Mouse (Mus musculus): ENCODE data around the gene Fhdc1. TPM values are rescaled to one million over a fixed set of nuclear protein-coding genes. Genes with fewer than 3 reads are reported as not detected.

Fhdc1 gene
- polyA plus RNA-seq, 1 experiment from 2014 or later, result 2.2 TPM

- no peak overlapping the region for H3K27ac ChIP-seq (replicated peaks; ENCODE audit: low read depth, low read length)
- WGBS, result 84% methylated on average over 10 of the region's 10 CpGs
Observed at GRCm38 (mm10) chr3:84500491-84500890, 20.3 kb upstream of the Fhdc1 start.

GRCm38 (mm10) chr3:84497718-84498117 lies 17.5 kb upstream of the Fhdc1 start:
- H3K27ac ChIP-seq (replicated peaks; ENCODE audit: low read depth, low read length), result no peak overlapping the region
- no peaks in the 10 kb centered on the region for H3K4me1 ChIP-seq (ENCODE audit: control insufficient read depth, insufficient read depth, low read length)
- no peaks in the 10 kb centered on the region for H3K27me3 ChIP-seq (ENCODE audit: control insufficient read depth, insufficient read depth, low read length)
- 59% methylated on average over 11 of the region's 11 CpGs for WGBS
- no peak overlapping the region for H3K9ac ChIP-seq (ENCODE audit: low read length)
- DNase-seq (ENCODE audit: low spot score) (no peak), ATAC-seq (ENCODE audit: insufficient number of reproducible peaks, low FRiP score, low TSS enrichment, low read depth) (no peak)
- H3K36me3 ChIP-seq (ENCODE audit: control insufficient read depth, insufficient read depth, low read length), result no peaks in the 10 kb centered on the region
- H3K9me3 ChIP-seq (ENCODE audit: control insufficient read depth, low read length), result no peaks in the 10 kb centered on the region
- no peak overlapping the region for H3K4me2 ChIP-seq (ENCODE audit: low read depth, severe bottlenecking)
- H3K4me3 ChIP-seq (ENCODE audit: low read depth, low read length), result no peak overlapping the region

More at GRCm38 (mm10) chr3:84500491-84500890, 20.3 kb upstream of the Fhdc1 start:
- DNase-seq (ENCODE audit: low spot score) (no peak), ATAC-seq (ENCODE audit: insufficient number of reproducible peaks, low FRiP score, low TSS enrichment, low read depth) (no peak)
- no peaks in the 10 kb centered on the region for H3K4me1 ChIP-seq (ENCODE audit: control insufficient read depth, insufficient read depth, low read length)
- no peaks in the 10 kb centered on the region for H3K27me3 ChIP-seq (ENCODE audit: control insufficient read depth, insufficient read depth, low read length)
- H3K36me3 ChIP-seq (ENCODE audit: control insufficient read depth, insufficient read depth, low read length), result no peaks in the 10 kb centered on the region
- H3K4me3 ChIP-seq (ENCODE audit: low read depth, low read length), result no peak overlapping the region
- no peak overlapping the region for H3K4me2 ChIP-seq (ENCODE audit: low read depth, severe bottlenecking)
- no peak overlapping the region for H3K9ac ChIP-seq (ENCODE audit: low read length)
- H3K9me3 ChIP-seq (ENCODE audit: control insufficient read depth, low read length), result no peaks in the 10 kb centered on the region

GRCm38 (mm10) chr3:84492657-84493056 lies 12.4 kb upstream of the Fhdc1 start:
- H3K27ac ChIP-seq (replicated peaks; ENCODE audit: low read depth, low read length), result no peak overlapping the region
- H3K4me3 ChIP-seq (ENCODE audit: low read depth, low read length), result no peak overlapping the region
- 91% methylated on average over 8 of the region's 8 CpGs for WGBS
- DNase-seq (ENCODE audit: low spot score) (no peak), ATAC-seq (ENCODE audit: insufficient number of reproducible peaks, low FRiP score, low TSS enrichment, low read depth) (no peak)
- H3K9me3 ChIP-seq (ENCODE audit: control insufficient read depth, low read length), result no peaks in the 10 kb centered on the region
- H3K4me2 ChIP-seq (ENCODE audit: low read depth, severe bottlenecking), result no peak overlapping the region
- no peaks in the 10 kb centered on the region for H3K36me3 ChIP-seq (ENCODE audit: control insufficient read depth, insufficient read depth, low read length)
- H3K27me3 ChIP-seq (ENCODE audit: control insufficient read depth, insufficient read depth, low read length), result no peaks in the 10 kb centered on the region
- H3K4me1 ChIP-seq (ENCODE audit: control insufficient read depth, insufficient read depth, low read length), result no peaks in the 10 kb centered on the region
- no peak overlapping the region for H3K9ac ChIP-seq (ENCODE audit: low read length)

- Histone ChIP-seq H3K4me2 (ENCODE audit: low read depth, severe bottlenecking) (no peak overlapping the region), H3K27ac (replicated peaks; ENCODE audit: low read depth, low read length) (no peak overlapping the region), H3K4me3 (ENCODE audit: low read depth, low read length) (no peak overlapping the region), H3K4me1 (ENCODE audit: control insufficient read depth, insufficient read depth, low read length) (no peaks in the 10 kb centered on the region), H3K36me3 (ENCODE audit: control insufficient read depth, insufficient read depth, low read length) (no peaks in the 10 kb centered on the region), H3K27me3 (ENCODE audit: control insufficient read depth, insufficient read depth, low read length) (no peaks in the 10 kb centered on the region), H3K9ac (ENCODE audit: low read length) (no peak overlapping the region), H3K9me3 (ENCODE audit: control insufficient read depth, low read length) (no peaks in the 10 kb centered on the region)
- ATAC-seq (ENCODE audit: insufficient number of reproducible peaks, low FRiP score, low TSS enrichment, low read depth) (no peak), DNase-seq (ENCODE audit: low spot score) (no peak)
- WGBS, result 86% methylated on average over 4 of the region's 4 CpGs
Observed at GRCm38 (mm10) chr3:84492148-84492547, 11.9 kb upstream of the Fhdc1 start.

- ATAC-seq (ENCODE audit: insufficient number of reproducible peaks, low FRiP score, low TSS enrichment, low read depth), result no peak
- H3K4me1 ChIP-seq (ENCODE audit: control insufficient read depth, insufficient read depth, low read length), result no peaks in the 10 kb centered on the region
- H3K27ac ChIP-seq (replicated peaks; ENCODE audit: low read depth, low read length), result no peak overlapping the region
- H3K36me3 ChIP-seq (ENCODE audit: control insufficient read depth, insufficient read depth, low read length), result no peaks in the 10 kb centered on the region
- H3K4me2 ChIP-seq (ENCODE audit: low read depth, severe bottlenecking), result no peak overlapping the region
- no peak overlapping the region for H3K4me3 ChIP-seq (ENCODE audit: low read depth, low read length)
- WGBS, result 82% methylated on average over 6 of the region's 6 CpGs
- no peaks in the 10 kb centered on the region for H3K27me3 ChIP-seq (ENCODE audit: control insufficient read depth, insufficient read depth, low read length)
- no peak overlapping the region for H3K9ac ChIP-seq (ENCODE audit: low read length)
- H3K9me3 ChIP-seq (ENCODE audit: control insufficient read depth, low read length), result no peaks in the 10 kb centered on the region
- no peak for DNase-seq (ENCODE audit: low spot score)
Observed at GRCm38 (mm10) chr3:84488716-84489115, 8.5 kb upstream of the Fhdc1 start.

- Histone ChIP-seq H3K4me2 (ENCODE audit: low read depth, severe bottlenecking) (no peak overlapping the region), H3K27me3 (ENCODE audit: control insufficient read depth, insufficient read depth, low read length) (peaks cover 11% of the 10 kb centered on the region), H3K4me1 (ENCODE audit: control insufficient read depth, insufficient read depth, low read length) (peaks cover 5% of the 10 kb centered on the region; the same call in 1 of the 2 replicates), H3K4me3 (ENCODE audit: low read depth, low read length) (no peak overlapping the region), H3K36me3 (ENCODE audit: control insufficient read depth, insufficient read depth, low read length) (no peaks in the 10 kb centered on the region), H3K9ac (ENCODE audit: low read length) (no peak overlapping the region), H3K9me3 (ENCODE audit: control insufficient read depth, low read length) (no peaks in the 10 kb centered on the region), H3K27ac (replicated peaks; ENCODE audit: low read depth, low read length) (no peak overlapping the region)
- ATAC-seq (ENCODE audit: insufficient number of reproducible peaks, low FRiP score, low TSS enrichment, low read depth) (no peak), DNase-seq (ENCODE audit: low spot score) (no peak)
- 38% methylated on average over 3 of the region's 3 CpGs for WGBS
Observed at GRCm38 (mm10) chr3:84484891-84485290, 4.7 kb upstream of the Fhdc1 start.

- Histone ChIP-seq H3K27ac (replicated peaks; ENCODE audit: low read depth, low read length) (no peak overlapping the region), H3K4me2 (ENCODE audit: low read depth, severe bottlenecking) (no peak overlapping the region), H3K9ac (ENCODE audit: low read length) (no peak overlapping the region), H3K4me1 (ENCODE audit: control insufficient read depth, insufficient read depth, low read length) (peaks cover 7% of the 10 kb centered on the region; the same call in 1 of the 2 replicates), H3K9me3 (ENCODE audit: control insufficient read depth, low read length) (no peaks in the 10 kb centered on the region), H3K27me3 (ENCODE audit: control insufficient read depth, insufficient read depth, low read length) (peaks cover 16% of the 10 kb centered on the region), H3K4me3 (ENCODE audit: low read depth, low read length) (no peak overlapping the region), H3K36me3 (ENCODE audit: control insufficient read depth, insufficient read depth, low read length) (no peaks in the 10 kb centered on the region)
- WGBS, result 76% methylated on average over 4 of the region's 4 CpGs
- DNase-seq (ENCODE audit: low spot score) (no peak), ATAC-seq (ENCODE audit: insufficient number of reproducible peaks, low FRiP score, low TSS enrichment, low read depth) (no peak)
Observed at GRCm38 (mm10) chr3:84484333-84484732, 4.1 kb upstream of the Fhdc1 start.

- DNase-seq (ENCODE audit: low spot score), result no peak
- no peak for ATAC-seq (ENCODE audit: insufficient number of reproducible peaks, low FRiP score, low TSS enrichment, low read depth)
- Histone ChIP-seq H3K9ac (ENCODE audit: low read length) (no peak overlapping the region), H3K9me3 (ENCODE audit: control insufficient read depth, low read length) (no peaks in the 10 kb centered on the region), H3K4me3 (ENCODE audit: low read depth, low read length) (no peak overlapping the region), H3K27ac (replicated peaks; ENCODE audit: low read depth, low read length) (no peak overlapping the region), H3K4me2 (ENCODE audit: low read depth, severe bottlenecking) (no peak overlapping the region), H3K36me3 (ENCODE audit: control insufficient read depth, insufficient read depth, low read length) (no peaks in the 10 kb centered on the region), H3K27me3 (ENCODE audit: control insufficient read depth, insufficient read depth, low read length) (peaks cover 37% of the 10 kb centered on the region), H3K4me1 (ENCODE audit: control insufficient read depth, insufficient read depth, low read length) (peaks cover 10% of the 10 kb centered on the region; the same call in 1 of the 2 replicates)
- 73% methylated on average over 6 of the region's 6 CpGs for WGBS
Observed at GRCm38 (mm10) chr3:84482121-84482520, 1.9 kb upstream of the Fhdc1 start.

GRCm38 (mm10) chr3:84481104-84481503 lies 875 bp upstream of the Fhdc1 start:
- peaks cover 10% of the 10 kb centered on the region; the same call in 1 of the 2 replicates for H3K4me1 ChIP-seq (ENCODE audit: control insufficient read depth, insufficient read depth, low read length)
- H3K27ac ChIP-seq (replicated peaks; ENCODE audit: low read depth, low read length), result no peak overlapping the region
- peak; percentile 58 for DNase-seq (ENCODE audit: low spot score)
- H3K9me3 ChIP-seq (ENCODE audit: control insufficient read depth, low read length), result no peaks in the 10 kb centered on the region
- H3K27me3 ChIP-seq (ENCODE audit: control insufficient read depth, insufficient read depth, low read length), result peaks cover 37% of the 10 kb centered on the region
- 3% methylated on average over 11 of the region's 11 CpGs for WGBS
- H3K36me3 ChIP-seq (ENCODE audit: control insufficient read depth, insufficient read depth, low read length), result no peaks in the 10 kb centered on the region
- peak overlapping the region; percentile 53; the same call in 1 of the 2 replicates for H3K4me3 ChIP-seq (ENCODE audit: low read depth, low read length)
- H3K4me2 ChIP-seq (ENCODE audit: low read depth, severe bottlenecking), result peak overlapping the region; percentile 99
- 0 out of 2 replicates have a peak overlapping the region, but pooled peaks have one; percentile 3 for H3K9ac ChIP-seq (ENCODE audit: low read length)
- no peak for ATAC-seq (ENCODE audit: insufficient number of reproducible peaks, low FRiP score, low TSS enrichment, low read depth)

Measured in limb, embryonic 11.5 days (tissue).